13 mouse cellular contexts compared by ENCODE assay signal in genomic region chr1:134727256-134727655, GRCm38 (mm10).
DNase-seq lines count a peak whose midpoint lies in the region; ATAC-seq lines count a peak whose summit lies in the region.
"Had no signal": no experiment of that assay in that cellular context is flagged by ENCODE, and none has a peak within 500 bp of the region (broad histone marks: within the 10 kb centered on the region; RNA-seq: fewer than 3 reads in every experiment).

No protein-coding gene starts in this region.

- no peak overlapping the region for H3K4me2 ChIP-seq in lung, embryonic 15.5 days
- H3K4me2 ChIP-seq in intestine, embryonic 16.5 days (ENCODE audit: low read depth, low read length): no peak overlapping the region
- H3K4me2 ChIP-seq: hindbrain, embryonic 15.5 days; liver, embryonic 13.5 days had no signal

- H3K9ac ChIP-seq in lung, embryonic 15.5 days: no peak overlapping the region
- H3K9ac ChIP-seq in intestine, embryonic 16.5 days (ENCODE audit: low read depth, low read length): no peak overlapping the region
- H3K9ac ChIP-seq: hindbrain, embryonic 15.5 days; liver, embryonic 13.5 days had no signal

- H3K36me3 ChIP-seq in lung, embryonic 15.5 days: no peaks in the 10 kb centered on the region
- no peaks in the 10 kb centered on the region for H3K36me3 ChIP-seq in intestine, embryonic 16.5 days (ENCODE audit: control insufficient read depth, insufficient read depth, low read length)
- no peaks in the 10 kb centered on the region for H3K36me3 ChIP-seq in limb, embryonic 10.5 days
- H3K36me3 ChIP-seq: hindbrain, embryonic 15.5 days; liver, embryonic 13.5 days had no signal

- H3K4me3 ChIP-seq in lung, embryonic 15.5 days: no peak overlapping the region
- no peak overlapping the region for H3K4me3 ChIP-seq in intestine, embryonic 16.5 days (ENCODE audit: low read length)
- no peak overlapping the region for H3K4me3 ChIP-seq in limb, embryonic 10.5 days
- H3K4me3 ChIP-seq: hindbrain, embryonic 15.5 days; layer of hippocampus, adult 2 months; liver, embryonic 13.5 days had no signal

- ATAC-seq in lung, embryonic 15.5 days (ENCODE audit: borderline replicate concordance, extremely low read depth, low FRiP score, low TSS enrichment): peak; percentile 32; the same call in 1 of the 2 replicates
- ATAC-seq in intestine, embryonic 16.5 days: peak; percentile 76
- ATAC-seq in inflammation-experienced regulatory T-cells, adult 6 months: no peak

- no peaks in the 10 kb centered on the region for H3K27me3 ChIP-seq in lung, embryonic 15.5 days
- H3K27me3 ChIP-seq in intestine, embryonic 16.5 days (replicated peaks; ENCODE audit: control insufficient read depth, insufficient read depth, low read length): no peaks in the 10 kb centered on the region
- H3K27me3 ChIP-seq in limb, embryonic 10.5 days (ENCODE audit: low read depth, poor library complexity, severe bottlenecking): no peaks in the 10 kb centered on the region
- H3K27me3 ChIP-seq: hindbrain, embryonic 15.5 days had no signal

- H3K27ac ChIP-seq in lung, embryonic 15.5 days: no peak overlapping the region
- H3K27ac ChIP-seq in intestine, embryonic 16.5 days (ENCODE audit: low read length): no peak overlapping the region
- H3K27ac ChIP-seq in limb, embryonic 10.5 days: no peak overlapping the region
- H3K27ac ChIP-seq: hindbrain, embryonic 15.5 days; layer of hippocampus, adult 2 months; liver, embryonic 13.5 days had no signal

- 36% methylated on average over 8 of the region's 8 CpGs for WGBS in lung, embryonic 15.5 days
- WGBS in intestine, embryonic 16.5 days: 29% methylated on average over 8 of the region's 8 CpGs
- WGBS in limb, embryonic 10.5 days: 86% methylated on average over 8 of the region's 8 CpGs

- H3K9me3 ChIP-seq in lung, embryonic 15.5 days: no peaks in the 10 kb centered on the region
- H3K9me3 ChIP-seq in intestine, embryonic 16.5 days (ENCODE audit: control insufficient read depth, low read length): no peaks in the 10 kb centered on the region
- no peaks in the 10 kb centered on the region for H3K9me3 ChIP-seq in limb, embryonic 10.5 days (replicated peaks)
- H3K9me3 ChIP-seq: hindbrain, embryonic 15.5 days; liver, embryonic 13.5 days had no signal

- peak; percentile 64 to 74 for DNase-seq in cerebellum, adult 18-20 months
- DNase-seq in cerebellum, adult 11 months: no peak
- no peak for DNase-seq in lung, postnatal 25 days (ENCODE audit: low spot score)
- peak; percentile 83 to 84 for DNase-seq in adrenal gland, postnatal 36 days
- no peak for DNase-seq in limb, embryonic 10.5 days (ENCODE audit: low spot score)
- DNase-seq: gastrocnemius, postnatal 25 days; liver, embryonic 13.5 days; thymus, adult 18-20 months had no signal

- H3K4me1 ChIP-seq in lung, embryonic 15.5 days: peaks cover 8% of the 10 kb centered on the region; the same call in 1 of the 2 replicates
- peaks cover 24% of the 10 kb centered on the region for H3K4me1 ChIP-seq in intestine, embryonic 16.5 days (ENCODE audit: control insufficient read depth, insufficient read depth, low read length)
- H3K4me1 ChIP-seq in limb, embryonic 10.5 days: peaks cover 3% of the 10 kb centered on the region; the same call in 1 of the 2 replicates
- H3K4me1 ChIP-seq: liver, embryonic 13.5 days had no signal

Comparison
In these comparisons a context has a peak if more than half of its experiments do, and no peak if none do; other contexts are left out.
1. DNase-seq: peak in cerebellum, adult 18-20 months (2 of 2) and adrenal gland, postnatal 36 days (2 of 2); none in cerebellum, adult 11 months (single experiment), lung, postnatal 25 days (single experiment) and limb, embryonic 10.5 days (single experiment).